Mouse (Mus musculus) embryonic fibroblast, embryonic 13.5 days (primary cell): ENCODE measurements around the gene Ppp1r15a.

Experiments
- CTCF ChIP-seq: IDR thresholded peaks from 2 replicates; pipeline ENCODE4 v1.5.1; 2011; ENCODE audit warnings: mild to moderate bottlenecking, control low read depth, low read length, moderate library complexity, borderline replicate concordance; ENCODE audit not compliant: insufficient read depth
- POLR2A ChIP-seq: IDR thresholded peaks from 2 replicates; pipeline ENCODE4 v1.6.1; 2011; ENCODE audit warnings: low read depth, mild to moderate bottlenecking, control low read depth, low read length, moderate library complexity

- TF ChIP-seq CTCF, result peak; percentile 86; the same call in 1 of the 2 replicates
- TF ChIP-seq POLR2A, result no peak
Observed at GRCm38 (mm10) chr7:45560843-45561623, 35.0 kb upstream of the Ppp1r15a start.
